Mouse (Mus musculus) olfactory bulb, adult 2 months (tissue): ENCODE data around the gene Mfsd12.

Experiments
- CTCF ChIP-seq: fragments of 200-500 bp; IDR thresholded peaks from 2 replicates; pipeline ENCODE4 v1.5.1; 2012; ENCODE audit warnings: low read depth, mild to moderate bottlenecking, low read length, moderate library complexity; ENCODE audit not compliant: insufficient read depth
- POLR2A ChIP-seq: fragments of 200-500 bp; IDR thresholded peaks from 2 replicates; pipeline ENCODE4 v1.6.1; 2012; ENCODE audit warnings: mild to moderate bottlenecking, low read depth, low read length, moderate library complexity; ENCODE audit not compliant: insufficient read depth

GRCm38 (mm10) chr10:81414682-81415081 is 57.4 kb downstream of the Mfsd12 start:
- TF ChIP-seq CTCF (no peak), POLR2A (no peak)
